Comparison of ENCODE assay signal across 22 mouse cellular contexts in genomic region chr1:62398261-62398660, GRCm38 (mm10).
DNase-seq lines count a peak whose midpoint lies in the region; ATAC-seq and TF ChIP-seq lines count a peak whose summit lies in the region.
"Had no signal": no experiment of that assay in that cellular context is flagged by ENCODE, and none has a peak within 500 bp of the region (broad histone marks: within the 10 kb centered on the region; RNA-seq: fewer than 3 reads in every experiment).

No protein-coding gene starts in this region.

- no peak overlapping the region for H3K9ac ChIP-seq in midbrain, embryonic 11.5 days (ENCODE audit: low read length)
- H3K9ac ChIP-seq in midbrain, embryonic 14.5 days (replicated peaks; ENCODE audit: low read length): no peak overlapping the region
- H3K9ac ChIP-seq in forebrain, embryonic 13.5 days: no peak overlapping the region
- H3K9ac ChIP-seq: forebrain, embryonic 12.5 days; heart, embryonic 15.5 days; hindbrain, embryonic 14.5 days; intestine, embryonic 15.5 days had no signal

- no peaks in the 10 kb centered on the region for H3K9me3 ChIP-seq in midbrain, embryonic 11.5 days (ENCODE audit: control insufficient read depth, low read length)
- H3K9me3 ChIP-seq in midbrain, embryonic 14.5 days (ENCODE audit: control insufficient read depth, low read length): no peaks in the 10 kb centered on the region
- H3K9me3 ChIP-seq in G1E (replicated peaks): no peaks in the 10 kb centered on the region
- H3K9me3 ChIP-seq in forebrain, embryonic 13.5 days (replicated peaks): no peaks in the 10 kb centered on the region
- H3K9me3 ChIP-seq: forebrain, embryonic 12.5 days; heart, embryonic 10.5 days; heart, embryonic 15.5 days; hindbrain, embryonic 10.5 days; intestine, embryonic 15.5 days had no signal

- H3K4me3 ChIP-seq in midbrain, embryonic 11.5 days (ENCODE audit: low read depth, low read length): no peak overlapping the region
- no peak overlapping the region for H3K4me3 ChIP-seq in midbrain, embryonic 14.5 days (replicated peaks; ENCODE audit: low read depth, low read length)
- H3K4me3 ChIP-seq in G1E (ENCODE audit: low read depth, low read length): no peak overlapping the region
- no peak overlapping the region for H3K4me3 ChIP-seq in forebrain, embryonic 13.5 days
- H3K4me3 ChIP-seq: forebrain, embryonic 12.5 days; gastrocnemius, adult 2 months; heart, embryonic 10.5 days; heart, embryonic 15.5 days; hindbrain, embryonic 10.5 days; intestine, embryonic 15.5 days had no signal

- H3K4me2 ChIP-seq in midbrain, embryonic 11.5 days: no peak overlapping the region
- H3K4me2 ChIP-seq in midbrain, embryonic 14.5 days (ENCODE audit: low read length): no peak overlapping the region
- no peak overlapping the region for H3K4me2 ChIP-seq in forebrain, embryonic 13.5 days
- H3K4me2 ChIP-seq: forebrain, embryonic 12.5 days; heart, embryonic 15.5 days; hindbrain, embryonic 14.5 days; intestine, embryonic 15.5 days had no signal

- intact Hi-C loops in gastrocnemius, postnatal 14 days (cut with DNase I; ENCODE audit: low total_unique reads): no loop called here

- 20% methylated on average over 3 of the region's 3 CpGs for WGBS in midbrain, embryonic 11.5 days
- 18% methylated on average over 3 of the region's 3 CpGs for WGBS in midbrain, embryonic 14.5 days
- 23% methylated on average over 3 of the region's 3 CpGs for WGBS in forebrain, embryonic 13.5 days

- ATAC-seq in midbrain, embryonic 11.5 days (ENCODE audit: low FRiP score): no peak
- no peak for ATAC-seq in midbrain, embryonic 14.5 days (ENCODE audit: low FRiP score, low TSS enrichment)
- peak; percentile 8; the same call in 1 of the 2 replicates for ATAC-seq in G1E (ENCODE audit: extremely low read depth, insufficient number of reproducible peaks, low FRiP score, poor library complexity, severe bottlenecking)
- ATAC-seq in forebrain, embryonic 13.5 days: no peak
- ATAC-seq: intestine, embryonic 15.5 days had no signal

- DNase-seq in midbrain, embryonic 11.5 days (ENCODE audit: low spot score, missing footprints): peak; percentile 37
- DNase-seq in midbrain, embryonic 14.5 days: no peak
- no peak for DNase-seq in G1E (ENCODE audit: low spot score)
- DNase-seq in WW6 (ENCODE audit: low read depth, low spot score): peak; percentile 50
- DNase-seq in mesoderm, embryonic 11.5 days (ENCODE audit: low read depth, low spot score): peak; percentile 50
- no peak for DNase-seq in gastrocnemius, postnatal 14 days
- no peak for DNase-seq in spleen, adult 12 weeks (ENCODE audit: low spot score)
- DNase-seq: adrenal gland, adult 8-10 months; adrenal gland, postnatal 36 days; cerebellum, adult 2 months; cerebellum, postnatal 10 days; gastrocnemius, adult 2 months; gastrocnemius, postnatal 36 days; heart, adult 18-20 months; kidney, adult 18-20 months had no signal

- no peak overlapping the region for H3K27ac ChIP-seq in midbrain, embryonic 11.5 days (ENCODE audit: low read depth, low read length)
- no peak overlapping the region for H3K27ac ChIP-seq in midbrain, embryonic 14.5 days (replicated peaks; ENCODE audit: low read depth, low read length)
- H3K27ac ChIP-seq in forebrain, embryonic 13.5 days: no peak overlapping the region
- H3K27ac ChIP-seq: forebrain, embryonic 12.5 days; gastrocnemius, adult 2 months; heart, embryonic 10.5 days; heart, embryonic 15.5 days; hindbrain, embryonic 10.5 days; hindbrain, embryonic 14.5 days; intestine, embryonic 15.5 days had no signal

- no peak for TF ChIP-seq CTCF in G1E (IDR thresholded peaks at IDR 0.05; ENCODE audit: low read depth, low read length)

- no peaks in the 10 kb centered on the region for H3K27me3 ChIP-seq in midbrain, embryonic 11.5 days (ENCODE audit: control insufficient read depth, insufficient read depth, low read length)
- no peaks in the 10 kb centered on the region for H3K27me3 ChIP-seq in midbrain, embryonic 14.5 days (ENCODE audit: control insufficient read depth, insufficient read depth, low read length)
- peaks cover 13% of the 10 kb centered on the region for H3K27me3 ChIP-seq in G1E (ENCODE audit: insufficient read depth, low read length)
- no peaks in the 10 kb centered on the region for H3K27me3 ChIP-seq in forebrain, embryonic 13.5 days
- H3K27me3 ChIP-seq: forebrain, embryonic 12.5 days; heart, embryonic 15.5 days; intestine, embryonic 15.5 days had no signal

- H3K4me1 ChIP-seq in midbrain, embryonic 11.5 days (ENCODE audit: control insufficient read depth, insufficient read depth, low read length): no peaks in the 10 kb centered on the region
- H3K4me1 ChIP-seq in midbrain, embryonic 14.5 days (ENCODE audit: control insufficient read depth, insufficient read depth, low read length): no peaks in the 10 kb centered on the region
- H3K4me1 ChIP-seq in G1E (ENCODE audit: insufficient read depth, low read depth, low read length): no peaks in the 10 kb centered on the region; the same call in 1 of the 2 replicates
- no peaks in the 10 kb centered on the region for H3K4me1 ChIP-seq in forebrain, embryonic 13.5 days
- H3K4me1 ChIP-seq: forebrain, embryonic 12.5 days; heart, embryonic 15.5 days; hindbrain, embryonic 10.5 days; intestine, embryonic 15.5 days had no signal

- no peaks in the 10 kb centered on the region for H3K36me3 ChIP-seq in midbrain, embryonic 11.5 days (ENCODE audit: control insufficient read depth, insufficient read depth, low read length)
- H3K36me3 ChIP-seq in midbrain, embryonic 14.5 days (ENCODE audit: control insufficient read depth, insufficient read depth, low read length): no peaks in the 10 kb centered on the region
- H3K36me3 ChIP-seq in G1E (replicated peaks): no peaks in the 10 kb centered on the region
- H3K36me3 ChIP-seq in forebrain, embryonic 13.5 days (ENCODE audit: poor library complexity, severe bottlenecking): no peaks in the 10 kb centered on the region
- H3K36me3 ChIP-seq: forebrain, embryonic 12.5 days; heart, embryonic 10.5 days; heart, embryonic 15.5 days; hindbrain, embryonic 10.5 days; intestine, embryonic 15.5 days had no signal

Comparison
In these comparisons a context has a peak if more than half of its experiments do, and no peak if none do; other contexts are left out.
1. DNase-seq: peak in midbrain, embryonic 11.5 days (single experiment), WW6 (single experiment) and mesoderm, embryonic 11.5 days (single experiment); none in midbrain, embryonic 14.5 days (single experiment), G1E (single experiment), gastrocnemius, postnatal 14 days (single experiment) and spleen, adult 12 weeks (single experiment).